Mouse (Mus musculus): Measurements from ENCODE around the gene Whrn.

Whrn gene

GRCm38 (mm10) chr4:63382676-63383369 is 113.0 kb downstream of the Whrn start:
- DNase-seq (ENCODE audit: low spot score) = no peak

GRCm38 (mm10) chr4:63377483-63377882 is 118.3 kb downstream of the Whrn start:
- DNase-seq (ENCODE audit: low spot score) = no peak

- peak; percentile 55 for DNase-seq (ENCODE audit: low spot score)
These were observed 120.4 kb downstream of the Whrn start for GRCm38 (mm10) chr4:63375367-63375766.

GRCm38 (mm10) chr4:63374331-63374730 is 121.5 kb downstream of the Whrn start:
- DNase-seq (ENCODE audit: low spot score) = no peak

- DNase-seq (ENCODE audit: low spot score) = no peak
These were observed 122.4 kb downstream of the Whrn start for GRCm38 (mm10) chr4:63373404-63373803.

GRCm38 (mm10) chr4:63371890-63372289 is 123.9 kb downstream of the Whrn start:
- DNase-seq (ENCODE audit: low spot score) = peak; percentile 49

- no peak for DNase-seq (ENCODE audit: low spot score)
These were observed 124.9 kb downstream of the Whrn start for GRCm38 (mm10) chr4:63370897-63371296.

- DNase-seq (ENCODE audit: low spot score) = peak; percentile 78
These were observed 127.2 kb downstream of the Whrn start for GRCm38 (mm10) chr4:63368577-63368976.
